Mouse (Mus musculus) lung, adult 2 months (tissue): ENCODE measurements around the gene 2610528A11Rik.

Source experiments
- CTCF ChIP-seq: fragments of 200-500 bp; IDR thresholded peaks from 2 replicates; pipeline ENCODE4 v1.5.1; 2011; ENCODE audit warnings: mild to moderate bottlenecking, low read length, control low read depth; ENCODE audit not compliant: insufficient read depth
- POLR2A ChIP-seq: fragments of 200-500 bp; IDR thresholded peaks from 2 replicates; pipeline ENCODE4 v1.6.1; 2011; ENCODE audit warnings: low read depth, mild to moderate bottlenecking, control low read depth, low read length, borderline replicate concordance; ENCODE audit errors: extremely low read depth

- TF ChIP-seq CTCF (no peak), POLR2A (no peak)
Observed at GRCm38 (mm10) chr14:37113922-37114321, at the start of gene 2610528A11Rik.
